Mouse (Mus musculus) layer of hippocampus, adult 8-10 months (tissue): ENCODE results near the gene Agbl4. TPM values are rescaled to one million over a fixed set of nuclear protein-coding genes. Genes with fewer than 3 reads are reported as not detected.

Source experiments
- total RNA-seq, 4 experiments: library from RNA; stranded (reverse); gene quantifications; 2 replicates each; pipeline ENCODE4 v1.2.4; 2022

The Agbl4 gene
- total RNA-seq, 4 experiments from 2014 or later = 16.6 to 20.8 (median 18.6) TPM

Other genes with a start within 250 kb of the Agbl4 start
- gene Elavl4, start 45.8 kb upstream of the Agbl4 start, total RNA-seq = 10 to 100 TPM; 53.0 to 72.3 (median 67.6) TPM